Comparison of ENCODE assay signal across 25 mouse cellular contexts in the genomic region with DNA sequence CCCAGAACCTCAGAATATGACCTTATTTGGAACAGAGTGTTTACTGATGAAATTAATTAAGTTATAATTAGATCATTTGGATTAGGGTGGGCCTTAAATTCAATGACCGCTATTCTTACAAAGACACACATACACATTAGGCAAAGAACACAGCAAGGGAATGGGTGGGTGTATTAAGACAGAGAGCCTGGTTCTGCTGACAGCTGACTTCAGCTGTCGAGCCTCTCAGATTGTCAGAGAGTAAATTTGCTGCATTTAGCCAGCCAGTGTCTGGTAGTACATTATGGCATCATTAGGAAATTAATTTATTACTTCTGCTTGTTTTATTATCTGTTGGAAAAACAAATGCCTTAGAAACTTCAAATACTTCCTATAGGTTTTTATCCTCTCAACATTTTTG.
"Had no signal": no experiment of that assay in that cellular context is flagged by ENCODE, and none has a peak within 500 bp of the region (broad histone marks: within the 10 kb centered on the region; RNA-seq: fewer than 3 reads in every experiment).

No protein-coding gene starts in this region.

- H3K4me3 ChIP-seq: gastrocnemius, adult 2 months; heart, embryonic 10.5 days; heart, embryonic 12.5 days; hindbrain, embryonic 10.5 days; hindbrain, embryonic 12.5 days; intestine, embryonic 15.5 days; kidney, embryonic 15.5 days; layer of hippocampus, adult 2 months; left cerebral cortex, adult 2 months; limb, embryonic 10.5 days; limb, embryonic 12.5 days; liver, embryonic 13.5 days; liver, embryonic 15.5 days had no signal

- H3K9ac ChIP-seq: heart, embryonic 12.5 days; hindbrain, embryonic 12.5 days; hindbrain, embryonic 14.5 days; intestine, embryonic 15.5 days; kidney, embryonic 15.5 days; limb, embryonic 12.5 days; liver, embryonic 13.5 days; liver, embryonic 15.5 days had no signal

- H3K9me3 ChIP-seq: heart, embryonic 10.5 days; heart, embryonic 12.5 days; hindbrain, embryonic 10.5 days; hindbrain, embryonic 12.5 days; intestine, embryonic 15.5 days; kidney, embryonic 15.5 days; limb, embryonic 10.5 days; limb, embryonic 12.5 days; liver, embryonic 13.5 days; liver, embryonic 15.5 days had no signal

- H3K27me3 ChIP-seq: heart, embryonic 12.5 days; hindbrain, embryonic 12.5 days; intestine, embryonic 15.5 days; kidney, embryonic 15.5 days; limb, embryonic 12.5 days; liver, embryonic 13.5 days; liver, embryonic 15.5 days had no signal

- DNase-seq: gastrocnemius, adult 2 months; gastrocnemius, postnatal 10 days; gastrocnemius, postnatal 25 days; heart, postnatal 4 days; kidney, adult 18-20 months; kidney, adult 9 months; liver; liver, embryonic 13.5 days had no signal

- ATAC-seq: hindbrain, embryonic 16.5 days; inflammation-experienced regulatory T-cells, adult 6 months; intestine, embryonic 15.5 days; intestine, postnatal 0 days had no signal

- H3K4me2 ChIP-seq: heart, embryonic 12.5 days; hindbrain, embryonic 12.5 days; hindbrain, embryonic 14.5 days; intestine, embryonic 15.5 days; kidney, embryonic 15.5 days; limb, embryonic 12.5 days; liver, embryonic 11.5 days; liver, embryonic 13.5 days; liver, embryonic 15.5 days had no signal

- H3K4me1 ChIP-seq: heart, embryonic 10.5 days; heart, embryonic 12.5 days; hindbrain, embryonic 10.5 days; hindbrain, embryonic 12.5 days; intestine, embryonic 15.5 days; kidney, embryonic 15.5 days; limb, embryonic 12.5 days; liver, embryonic 13.5 days; liver, embryonic 15.5 days had no signal

- H3K36me3 ChIP-seq: heart, embryonic 10.5 days; heart, embryonic 12.5 days; hindbrain, embryonic 10.5 days; hindbrain, embryonic 12.5 days; intestine, embryonic 15.5 days; kidney, embryonic 15.5 days; limb, embryonic 10.5 days; limb, embryonic 12.5 days; liver, embryonic 13.5 days; liver, embryonic 15.5 days had no signal

- H3K27ac ChIP-seq: gastrocnemius, adult 2 months; heart, embryonic 10.5 days; hindbrain, embryonic 10.5 days; hindbrain, embryonic 12.5 days; hindbrain, embryonic 14.5 days; intestine, embryonic 15.5 days; kidney, embryonic 15.5 days; kidney, postnatal 0 days; layer of hippocampus, adult 2 months; left cerebral cortex, adult 2 months; limb, embryonic 10.5 days; limb, embryonic 12.5 days; liver, embryonic 13.5 days; liver, embryonic 15.5 days had no signal
